Mouse (Mus musculus) MEL (cell line): ENCODE results near the gene Gm20431. TPM values are rescaled to one million over a fixed set of nuclear protein-coding genes. Genes with fewer than 3 reads are reported as not detected.

ENCODE experiments used
- DNase-seq: peaks from one replicate; pipeline ENCODE4 v3.0.0; 2011; ENCODE audit warnings: low read depth, low spot score
- H3K27ac ChIP-seq: 2 replicates; pipeline ENCODE4 v1.5.1; 2012; ENCODE audit warnings: low read depth, mild to moderate bottlenecking, control low read depth, low read length, moderate library complexity; ENCODE audit not compliant: control insufficient read depth
- H3K27me3 ChIP-seq, 2 experiments: fragments of 150-350 bp in 1 of 2; sonication (generic) in 1 of 2; 2 replicates each; pipeline ENCODE4 v1.6.1; 2012; ENCODE audit warnings: low read length in 2 of 2, mild to moderate bottlenecking in 2 of 2, improper control_type of control experiment in 1 of 2, moderate library complexity in 1 of 2; ENCODE audit not compliant: insufficient read depth in 2 of 2, control insufficient read depth in 1 of 2
- H3K36me3 ChIP-seq, 2 experiments: 2 replicates each; pipeline ENCODE4 v1.6.1; 2012 to 2014; ENCODE audit warnings: low read length in 2 of 2, improper control_type of control experiment in 1 of 2, inconsistent platforms in 1 of 2, mild to moderate bottlenecking in 1 of 2; ENCODE audit not compliant: insufficient read depth in 2 of 2, control insufficient read depth in 1 of 2
- H3K4me1 ChIP-seq, 2 experiments: fragments of 150-350 bp in 1 of 2; sonication (generic) in 1 of 2; 2 replicates each; pipeline ENCODE4 v1.6.1; 2012; ENCODE audit warnings: low read length in 2 of 2, improper control_type of control experiment in 1 of 2, mild to moderate bottlenecking in 1 of 2; ENCODE audit not compliant: insufficient read depth in 2 of 2, control insufficient read depth in 1 of 2
- H3K4me3 ChIP-seq, 2 experiments: fragments of 150-350 bp in 1 of 2; sonication (generic) in 1 of 2; 2 replicates each; pipeline ENCODE4 v1.5.1; 2012; ENCODE audit warnings: low read depth in 2 of 2, low read length in 2 of 2, mild to moderate bottlenecking in 2 of 2, moderate library complexity in 2 of 2, control low read depth in 1 of 2, improper control_type of control experiment in 1 of 2; ENCODE audit not compliant: control insufficient read depth in 1 of 2, insufficient read depth in 1 of 2
- H3K79me2 ChIP-seq: 2 replicates; pipeline ENCODE4 v1.6.1; 2012; ENCODE audit warnings: mild to moderate bottlenecking, low read length, moderate library complexity; ENCODE audit not compliant: control insufficient read depth, poor library complexity, insufficient read depth
- H3K9ac ChIP-seq: 2 replicates; pipeline ENCODE4 v1.6.1; 2012; ENCODE audit warnings: low read depth, mild to moderate bottlenecking, control low read depth, low read length, moderate library complexity; ENCODE audit not compliant: control insufficient read depth, poor library complexity, severe bottlenecking
- H3K9me3 ChIP-seq: fragments of 150-350 bp; sonication (generic); replicated peaks from 2 replicates; pipeline ENCODE4 v1.6.1; 2012; ENCODE audit warnings: mild to moderate bottlenecking, low read length, improper control_type of control experiment, moderate library complexity; ENCODE audit not compliant: insufficient read depth
- BHLHE40 ChIP-seq: IDR thresholded peaks from 2 replicates; pipeline ENCODE4 v1.6.1; 2012; ENCODE audit warnings: low read depth, mild to moderate bottlenecking, inconsistent platforms, low read length, improper control_type of control experiment, borderline replicate concordance
- CHD1 ChIP-seq: IDR thresholded peaks from 2 replicates; pipeline ENCODE4 v1.6.1; 2012; ENCODE audit warnings: low read depth, mild to moderate bottlenecking, inconsistent platforms, low read length, improper control_type of control experiment
- CHD2 ChIP-seq: IDR thresholded peaks from 2 replicates; pipeline ENCODE4 v1.6.1; 2011; ENCODE audit warnings: low read length, improper control_type of control experiment
- CTCF ChIP-seq, 3 experiments: IDR thresholded peaks in 2 of 3; conservative IDR thresholded peaks in 1 of 3; 2 replicates each; pipeline ENCODE4 v1.5.1; 2011 to 2012; ENCODE audit warnings: low read length in 3 of 3, low read depth in 2 of 3, mild to moderate bottlenecking in 2 of 3, improper control_type of control experiment in 1 of 3, inconsistent platforms in 1 of 3, mixed read lengths in 1 of 3, moderate library complexity in 1 of 3; ENCODE audit not compliant: control insufficient read depth in 1 of 3, insufficient read depth in 1 of 3, poor library complexity in 1 of 3, severe bottlenecking in 1 of 3
- E2F4 ChIP-seq: IDR thresholded peaks from 2 replicates; pipeline ENCODE4 v1.6.1; 2011; ENCODE audit warnings: low read depth, low read length, improper control_type of control experiment, borderline replicate concordance
- ELF1 ChIP-seq: IDR thresholded peaks from 2 replicates; pipeline ENCODE4 v1.6.1; 2014; ENCODE audit warnings: low read depth, mild to moderate bottlenecking, inconsistent platforms, low read length, improper control_type of control experiment, moderate library complexity
- EP300 ChIP-seq, 2 experiments: IDR thresholded peaks; 2 replicates each; pipeline ENCODE4 v1.6.1; 2011; ENCODE audit warnings: improper control_type of control experiment in 2 of 2, low read length in 2 of 2, low read depth in 1 of 2, mild to moderate bottlenecking in 1 of 2
- ETS1 ChIP-seq: IDR thresholded peaks from 2 replicates; pipeline ENCODE4 v1.6.1; 2012; ENCODE audit warnings: low read depth, mild to moderate bottlenecking, inconsistent platforms, low read length, improper control_type of control experiment, moderate library complexity
- GABPA ChIP-seq: IDR thresholded peaks from 2 replicates; pipeline ENCODE4 v1.6.1; 2012; ENCODE audit warnings: low read depth, mild to moderate bottlenecking, inconsistent platforms, low read length, improper control_type of control experiment, moderate library complexity
- GATA1 ChIP-seq: IDR thresholded peaks from 2 replicates; pipeline ENCODE4 v1.6.1; 2011; ENCODE audit warnings: low read depth, low read length, improper control_type of control experiment
- HCFC1 ChIP-seq: IDR thresholded peaks from 2 replicates; pipeline ENCODE4 v1.6.1; 2012; ENCODE audit warnings: low read depth, mild to moderate bottlenecking, inconsistent platforms, low read length, improper control_type of control experiment, moderate library complexity
- JUND ChIP-seq: IDR thresholded peaks from 2 replicates; pipeline ENCODE4 v1.6.1; 2011; ENCODE audit warnings: low read depth, mild to moderate bottlenecking, improper control_type of control experiment, low read length
- MAFK ChIP-seq: IDR thresholded peaks from 2 replicates; pipeline ENCODE4 v1.6.1; 2011; ENCODE audit warnings: low read depth, mild to moderate bottlenecking, low read length, improper control_type of control experiment, borderline replicate concordance
- MAX ChIP-seq: IDR thresholded peaks from 2 replicates; pipeline ENCODE4 v1.6.1; 2011; ENCODE audit warnings: low read length, improper control_type of control experiment
- MEF2A ChIP-seq: IDR thresholded peaks from 2 replicates; pipeline ENCODE4 v1.6.1; 2014; ENCODE audit warnings: low read depth, mild to moderate bottlenecking, inconsistent platforms, low read length, improper control_type of control experiment; ENCODE audit not compliant: poor library complexity, insufficient replicate concordance, severe bottlenecking; ENCODE audit errors: extremely low read depth
- MXI1 ChIP-seq: IDR thresholded peaks from 2 replicates; pipeline ENCODE4 v1.6.1; 2011; ENCODE audit warnings: mild to moderate bottlenecking, low read depth, low read length, improper control_type of control experiment
- MYB ChIP-seq: IDR thresholded peaks from 2 replicates; pipeline ENCODE4 v1.6.1; 2011; ENCODE audit warnings: mild to moderate bottlenecking, low read depth, low read length, improper control_type of control experiment
- MYC ChIP-seq: IDR thresholded peaks from 2 replicates; pipeline ENCODE4 v1.6.1; 2011; ENCODE audit warnings: low read depth, mild to moderate bottlenecking, low read length, improper control_type of control experiment, moderate library complexity
- NELFE ChIP-seq: IDR thresholded peaks from 2 replicates; pipeline ENCODE4 v1.6.1; 2011; ENCODE audit warnings: low read depth, low read length, improper control_type of control experiment
- NRF1 ChIP-seq: IDR thresholded peaks from 2 replicates; pipeline ENCODE4 v1.6.1; 2014; ENCODE audit warnings: low read depth, mild to moderate bottlenecking, inconsistent platforms, low read length, improper control_type of control experiment, moderate library complexity; ENCODE audit not compliant: poor library complexity, insufficient read depth, severe bottlenecking
- POLR2A ChIP-seq, 2 experiments: IDR thresholded peaks; 2 replicates each; pipeline ENCODE4 v1.6.1; 2011 to 2012; ENCODE audit warnings: low read length in 2 of 2, mild to moderate bottlenecking in 2 of 2, control low read depth in 1 of 2, improper control_type of control experiment in 1 of 2, low read depth in 1 of 2, moderate library complexity in 1 of 2; ENCODE audit not compliant: control insufficient read depth in 1 of 2, insufficient read depth in 1 of 2, poor library complexity in 1 of 2
- POLR2AphosphoS2 ChIP-seq: IDR thresholded peaks from 2 replicates; pipeline ENCODE4 v1.6.1; 2011; ENCODE audit warnings: low read length, improper control_type of control experiment
- POLR2AphosphoS5 ChIP-seq: IDR thresholded peaks from 2 replicates; pipeline ENCODE4 v1.6.1; 2012; ENCODE audit warnings: low read depth, borderline replicate concordance, mild to moderate bottlenecking, inconsistent platforms, low read length, moderate library complexity, mixed read lengths
- RAD21 ChIP-seq: IDR thresholded peaks from 2 replicates; pipeline ENCODE4 v1.6.1; 2011; ENCODE audit warnings: mild to moderate bottlenecking, low read depth, low read length, improper control_type of control experiment
- RCOR1 ChIP-seq: IDR thresholded peaks from 2 replicates; pipeline ENCODE4 v1.6.1; 2012; ENCODE audit warnings: low read depth, mild to moderate bottlenecking, inconsistent platforms, low read length, improper control_type of control experiment
- SMC3 ChIP-seq: IDR thresholded peaks from 2 replicates; pipeline ENCODE4 v1.6.1; 2011; ENCODE audit warnings: low read depth, low read length, improper control_type of control experiment
- TAL1 ChIP-seq: IDR thresholded peaks from 2 replicates; pipeline ENCODE4 v1.6.1; 2012; ENCODE audit warnings: mild to moderate bottlenecking, inconsistent platforms, low read length, moderate library complexity, mixed read lengths
- TBP ChIP-seq: IDR thresholded peaks from 2 replicates; pipeline ENCODE4 v1.8.0; 2011; ENCODE audit warnings: low read depth, low read length, improper control_type of control experiment
- TCF12 ChIP-seq: IDR thresholded peaks from 2 replicates; pipeline ENCODE4 v1.6.1; 2014; ENCODE audit warnings: low read depth, mild to moderate bottlenecking, inconsistent platforms, low read length, improper control_type of control experiment, moderate library complexity
- UBTF ChIP-seq: IDR thresholded peaks from 2 replicates; pipeline ENCODE4 v1.6.1; 2012; ENCODE audit warnings: low read depth, mild to moderate bottlenecking, inconsistent platforms, low read length, improper control_type of control experiment, moderate library complexity, borderline replicate concordance; ENCODE audit not compliant: insufficient read depth
- USF1 ChIP-seq: IDR thresholded peaks from 2 replicates; pipeline ENCODE4 v1.6.1; 2014; ENCODE audit warnings: low read depth, mild to moderate bottlenecking, inconsistent platforms, low read length, improper control_type of control experiment, moderate library complexity
- USF2 ChIP-seq, 2 experiments: IDR thresholded peaks; 2 replicates each; pipeline ENCODE4 v1.6.1; 2011 to 2012; ENCODE audit warnings: improper control_type of control experiment in 2 of 2, low read length in 2 of 2, borderline replicate concordance in 1 of 2, inconsistent platforms in 1 of 2, low read depth in 1 of 2, mild to moderate bottlenecking in 1 of 2; ENCODE audit not compliant: insufficient read depth in 1 of 2
- ZKSCAN1 ChIP-seq: IDR thresholded peaks from 2 replicates; pipeline ENCODE4 v1.6.1; 2012; ENCODE audit warnings: low read depth, mild to moderate bottlenecking, inconsistent platforms, low read length, improper control_type of control experiment, moderate library complexity
- ZMIZ1 ChIP-seq: IDR thresholded peaks from 2 replicates; pipeline ENCODE4 v1.6.1; 2012; ENCODE audit warnings: low read depth, mild to moderate bottlenecking, inconsistent platforms, low read length, improper control_type of control experiment, moderate library complexity
- ZNF384 ChIP-seq: IDR thresholded peaks from 2 replicates; pipeline ENCODE4 v1.6.1; 2012; ENCODE audit warnings: low read depth, mild to moderate bottlenecking, inconsistent platforms, low read length, improper control_type of control experiment
- polyA plus RNA-seq, 2 experiments: library from polyadenylated mRNA; stranded (reverse) in 1 of 2; unstranded in 1 of 2; fragments of >175 nt in 1 of 2; fragments of >200 nt in 1 of 2; gene quantifications; 2 replicates each; pipeline versions ENCODE4 v1.2.1 to v1.2.4; 2012; ENCODE audit warnings: low replicate concordance in 2 of 2, low read depth in 1 of 2; ENCODE audit not compliant: insufficient read length in 2 of 2, insufficient read depth in 1 of 2, missing spikeins in 1 of 2
- total RNA-seq: library from RNA; depleted of rRNA; stranded (reverse); fragments of 300-350 nt; gene quantifications from 2 replicates; pipeline ENCODE4 v1.2.3, GENCODE M21; 2012

The Gm20431 gene
- total and polyA plus RNA-seq, 3 experiments, result 5.9 to 8.1 TPM; not detected in 1

GRCm38 (mm10) chr2:167689501-167690218 lies 28.4 kb upstream of the Gm20431 start, which contains the start of gene Tmem189:
Gene Tmem189 (minus strand): TSS chr2:167689822.
- no peaks in the 10 kb centered on the region for H3K27me3 ChIP-seq
- H3K9ac ChIP-seq, result peak within 1 kb of the TSS; percentile 82
- peak; percentile 90 for DNase-seq
- no peaks in the 10 kb centered on the region for H3K9me3 ChIP-seq
- peak within 1 kb of the TSS; percentile 77 for H3K27ac ChIP-seq
- H3K79me2 ChIP-seq, result peaks cover 30% of the 10 kb centered on the region
- H3K4me1 ChIP-seq, result peaks cover 11 to 27% of the 10 kb centered on the region in 2 experiments
- peak within 1 kb of the TSS; percentile 73 to 96 for H3K4me3 ChIP-seq
- H3K36me3 ChIP-seq, result peaks cover 2 to 19% of the 10 kb centered on the region in 2 experiments; a peak in 3 of 4 replicates
- TF ChIP-seq UBTF (no peak), BHLHE40 (peak; percentile 68; the same call in 1 of the 2 replicates), HCFC1 (peak; percentile 68), RAD21 (no peak), GATA1 (no peak), TCF12 (peak; percentile 30; the same call in 1 of the 2 replicates), USF1 (peak; percentile 18; the same call in 1 of the 2 replicates), POLR2AphosphoS5 (no peak), E2F4 (no peak), ELF1 (no peak), NELFE (peak; percentile 47), MYC (peak; percentile 98), POLR2A (IDR thresholded peaks at IDR 0.05; ENCODE audit: control insufficient read depth in 1 of 2, insufficient read depth in 1 of 2, low read depth in 1 of 2, low read length in 2 of 2, poor library complexity in 1 of 2) (peak in 1 of 2 experiments; percentile 58; a peak in 3 of 4 replicates), MAX (peak; percentile 93), ZKSCAN1 (no peak), ZMIZ1 (no peak), EP300 (IDR thresholded peaks at IDR 0.05; ENCODE audit: low read depth in 1 of 2, low read length in 2 of 2) (peak; percentile 15 to 54; a peak in 3 of 4 replicates), ZNF384 (no peak), CHD2 (no peak), JUND (no peak), USF2 (IDR thresholded peaks at IDR 0.05; ENCODE audit: borderline replicate concordance in 1 of 2, insufficient read depth in 1 of 2, low read depth in 1 of 2, low read length in 2 of 2) (no peak), SMC3 (no peak), POLR2AphosphoS2 (no peak; the same call in 1 of the 2 replicates), MXI1 (peak; percentile 97), TBP (peak; percentile 63), TAL1 (no peak), MYB (no peak), MAFK (0 out of 2 replicates have a peak, but pooled peaks have one; percentile 8), RCOR1 (0 out of 2 replicates have a peak, but pooled peaks have one; percentile 7), MEF2A (no peak), CTCF (IDR thresholded peaks at IDR 0.05 in 2 of 3, conservative IDR thresholded peaks at IDR 0.05 in 1 of 3; ENCODE audit: control insufficient read depth in 1 of 3, insufficient read depth in 1 of 3, low read depth in 2 of 3, low read length in 3 of 3, poor library complexity in 1 of 3, severe bottlenecking in 1 of 3) (no peak), GABPA (no peak), CHD1 (no peak), ETS1 (peak; percentile 70; the same call in 1 of the 2 replicates), NRF1 (peak; percentile 51)
